Mouse (Mus musculus) brain, embryonic 14.5 days (tissue): ENCODE data around the gene Acsl6.

Experiments used
- CTCF ChIP-seq: fragments of 200-500 bp; IDR thresholded peaks from 2 replicates; pipeline ENCODE4 v1.5.1; 2012; ENCODE audit warnings: inconsistent platforms, mild to moderate bottlenecking, moderate library complexity, borderline replicate concordance; ENCODE audit not compliant: insufficient read depth, insufficient read length; ENCODE audit errors: extremely low read depth
- POLR2A ChIP-seq: fragments of 200-500 bp; IDR thresholded peaks from 2 replicates; pipeline ENCODE4 v1.6.1; 2012; ENCODE audit warnings: mild to moderate bottlenecking, inconsistent platforms, borderline replicate concordance; ENCODE audit not compliant: poor library complexity, insufficient read depth, insufficient read length, severe bottlenecking; ENCODE audit errors: extremely low read depth

GRCm38 (mm10) chr11:54293980-54294807 is 9.4 kb upstream of the Acsl6 start:
- TF ChIP-seq POLR2A: no peak
- no peak for TF ChIP-seq CTCF
